Mouse (Mus musculus) right cerebral cortex, postnatal 14 days (tissue): ENCODE measurements around the gene Prkd2.

Source experiments
- DNase-seq: peaks from one replicate; pipeline ENCODE4 v3.0.0; 2022

Prkd2 gene

DNA sequence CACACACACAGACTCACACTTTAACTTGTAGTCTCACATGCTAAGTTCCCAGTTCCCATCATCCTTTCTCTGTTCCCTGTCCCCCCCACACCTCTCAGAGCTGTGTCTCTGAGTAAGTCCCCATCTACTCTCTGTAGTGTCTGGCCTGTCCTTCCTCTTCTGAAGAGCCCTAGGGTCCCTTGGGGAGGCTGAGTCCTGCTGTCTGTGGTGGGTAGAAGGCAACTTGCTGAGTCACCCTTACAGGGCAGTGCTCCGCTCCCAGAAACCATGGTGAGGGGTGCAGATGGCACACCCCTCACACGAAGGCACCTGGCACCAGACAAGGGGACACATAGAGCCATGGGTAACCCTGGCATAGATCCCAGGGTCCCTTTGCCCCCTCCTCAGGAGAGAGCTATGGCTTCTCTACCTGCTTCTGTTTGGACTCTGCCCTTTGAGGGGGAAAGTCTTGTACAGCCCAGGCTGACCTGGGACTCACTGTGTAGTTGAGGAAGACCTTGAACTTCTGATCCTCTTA lies 60.8 kb downstream of the Prkd2 start:
- no peak for DNase-seq

DNA sequence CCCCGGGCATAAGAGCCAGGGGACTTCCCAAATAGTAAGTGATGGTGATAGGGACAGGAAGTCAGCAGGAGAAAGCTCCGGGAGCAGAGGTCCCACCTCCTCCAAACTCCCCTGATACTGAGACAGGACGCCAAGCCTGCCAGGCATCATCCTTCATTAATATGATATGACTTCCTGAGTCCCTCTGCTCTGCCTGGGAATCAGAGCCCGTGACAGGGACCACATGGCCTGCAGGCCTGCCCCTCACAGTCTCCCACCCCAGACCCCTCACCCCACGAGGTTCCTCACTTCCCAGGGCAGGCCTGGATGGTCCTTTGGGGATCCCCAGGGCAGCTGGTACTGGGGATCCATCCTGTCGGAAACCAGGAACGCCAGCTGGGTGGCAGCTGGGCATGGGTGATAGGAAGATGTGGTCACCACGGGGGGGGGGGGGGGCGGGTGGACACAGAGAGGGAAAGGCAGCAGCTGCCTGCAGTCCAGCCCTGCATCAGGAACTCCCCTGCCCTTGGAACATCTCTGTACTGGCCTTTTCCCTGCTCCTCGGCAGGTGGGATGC lies 61.5 kb downstream of the Prkd2 start:
- no peak for DNase-seq

DNA sequence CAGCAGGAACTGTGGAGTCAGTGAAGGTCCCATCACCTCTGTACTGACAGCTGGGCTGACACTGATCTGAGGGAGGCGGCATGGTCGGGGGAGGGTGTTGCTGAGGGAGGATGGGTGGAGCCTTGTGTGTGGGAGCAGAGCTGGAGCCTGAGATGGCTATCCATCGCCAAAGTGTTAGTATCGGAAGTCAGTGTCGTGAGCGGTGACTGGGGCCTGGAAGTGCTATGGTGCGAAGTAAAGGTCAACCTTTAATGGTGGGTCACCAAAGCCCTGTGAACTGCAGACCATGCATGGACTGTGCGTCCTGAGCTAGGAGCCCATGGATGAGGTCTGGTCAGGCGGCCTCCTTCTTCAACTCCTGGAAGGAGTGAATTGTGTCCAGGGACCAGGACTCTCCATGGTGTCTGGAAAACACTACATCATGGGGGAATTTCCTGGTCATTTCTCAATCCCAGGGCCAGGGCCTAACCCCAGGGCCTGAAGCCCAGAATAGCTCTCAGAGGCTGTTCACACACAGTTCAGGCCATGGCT lies 62.9 kb downstream of the Prkd2 start:
- no peak for DNase-seq

DNA sequence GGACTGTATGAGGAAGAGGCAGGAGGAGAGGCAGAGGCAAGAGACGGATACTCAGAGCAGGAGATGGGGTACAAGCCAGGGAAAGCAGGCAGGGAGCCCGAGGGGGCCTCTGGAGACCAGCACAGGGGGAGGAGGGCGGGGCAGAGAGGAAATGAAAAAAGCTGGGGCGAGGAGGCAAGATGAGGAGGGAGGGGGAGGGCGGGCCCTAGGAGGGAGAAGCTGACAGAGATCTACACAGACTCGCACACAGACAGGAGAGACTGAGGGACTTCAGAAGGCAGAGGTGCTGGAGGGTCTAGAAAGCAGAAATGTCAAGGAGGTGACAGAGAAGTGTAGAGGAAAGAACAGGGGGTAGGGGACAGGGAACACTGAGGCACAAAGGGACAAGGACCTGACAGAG lies 63.6 kb downstream of the Prkd2 start, which contains the start of gene Ptgir:
Ptgir (plus strand) TSS at position 210 of the 400 bp plus-strand sequence.
- DNase-seq: no peak

DNA sequence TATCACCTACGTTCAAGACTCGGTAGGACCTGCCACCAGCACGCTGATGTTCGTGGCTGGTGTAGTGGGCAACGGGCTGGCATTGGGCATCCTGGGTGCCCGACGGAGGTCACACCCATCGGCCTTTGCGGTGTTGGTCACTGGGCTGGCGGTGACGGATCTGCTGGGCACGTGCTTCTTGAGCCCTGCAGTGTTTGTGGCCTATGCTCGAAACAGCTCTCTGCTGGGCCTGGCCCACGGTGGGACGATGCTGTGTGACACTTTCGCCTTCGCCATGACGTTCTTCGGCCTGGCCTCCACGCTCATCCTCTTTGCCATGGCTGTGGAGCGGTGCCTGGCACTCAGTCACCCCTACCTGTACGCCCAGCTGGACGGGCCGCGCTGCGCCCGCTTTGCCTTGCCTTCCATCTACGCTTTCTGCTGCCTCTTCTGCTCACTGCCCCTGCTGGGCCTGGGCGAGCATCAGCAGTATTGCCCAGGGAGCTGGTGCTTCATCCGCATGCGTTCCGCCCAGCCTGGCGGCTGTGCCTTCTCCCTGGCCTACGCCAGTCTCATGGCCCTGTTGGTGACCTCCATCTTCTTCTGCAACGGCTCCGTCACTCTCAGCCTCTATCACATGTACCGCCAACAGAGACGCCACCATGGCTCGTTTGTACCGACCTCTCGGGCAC lies 64.3 kb downstream of the Prkd2 start:
- DNase-seq: no peak

DNA sequence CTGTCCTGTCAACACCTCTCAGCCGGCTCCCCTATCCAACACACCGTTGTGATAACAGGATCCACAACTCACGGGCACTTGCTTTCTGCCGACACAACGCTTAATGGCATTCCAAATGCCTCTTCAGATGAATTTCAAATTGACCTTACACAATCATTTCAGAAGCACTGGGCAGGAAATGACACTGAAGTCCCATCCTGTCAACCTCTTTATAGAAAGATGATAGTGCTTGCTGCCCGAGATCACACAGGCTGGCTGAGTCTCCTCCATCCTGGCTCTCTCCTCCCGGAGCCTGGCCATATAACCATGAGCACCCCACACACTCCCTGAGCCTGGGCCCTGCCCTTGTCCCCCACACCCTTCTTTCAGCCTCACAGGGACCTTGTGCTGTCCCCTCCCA lies 65.1 kb downstream of the Prkd2 start:
- no peak for DNase-seq

DNA sequence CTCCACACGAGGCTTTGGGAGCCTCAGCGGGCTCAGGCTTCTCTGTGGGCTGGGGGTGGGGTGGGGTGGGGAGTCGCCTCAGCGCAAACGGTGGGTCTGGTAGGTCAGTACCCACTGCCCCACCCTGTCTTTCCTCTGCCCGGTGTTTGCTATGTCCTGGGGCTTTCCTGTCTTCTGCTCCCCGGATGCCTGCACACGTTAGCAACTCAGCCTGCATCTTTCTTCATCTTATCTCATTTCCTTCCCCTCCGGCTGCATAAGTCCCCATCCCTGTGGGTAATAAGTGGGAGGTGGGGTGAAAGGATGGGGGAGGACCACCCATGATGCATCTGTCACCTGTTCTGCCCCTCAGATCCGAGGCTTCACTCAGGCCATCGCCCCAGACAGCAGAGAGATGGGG lies 65.7 kb downstream of the Prkd2 start:
- DNase-seq: no peak

DNA sequence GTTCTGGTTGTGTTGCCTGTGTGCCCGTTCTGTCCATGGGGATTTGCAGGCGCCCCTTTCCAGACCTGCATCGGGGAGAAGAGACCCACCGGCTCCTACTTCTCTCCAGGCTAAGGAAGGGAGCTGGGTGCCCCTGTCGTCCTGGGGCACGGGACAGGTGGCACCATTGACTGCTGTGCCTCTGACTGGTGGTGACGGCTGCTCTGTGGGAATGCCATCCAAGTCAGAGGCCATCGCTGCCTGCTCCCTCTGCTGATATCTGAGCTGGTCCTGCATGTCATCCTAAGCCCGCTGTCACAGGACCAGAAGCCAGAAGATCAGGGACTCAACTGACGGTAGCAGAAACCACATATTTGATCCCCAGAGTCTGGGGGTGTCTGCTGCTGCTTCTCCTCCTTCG lies 66.2 kb downstream of the Prkd2 start:
- DNase-seq: no peak

DNA sequence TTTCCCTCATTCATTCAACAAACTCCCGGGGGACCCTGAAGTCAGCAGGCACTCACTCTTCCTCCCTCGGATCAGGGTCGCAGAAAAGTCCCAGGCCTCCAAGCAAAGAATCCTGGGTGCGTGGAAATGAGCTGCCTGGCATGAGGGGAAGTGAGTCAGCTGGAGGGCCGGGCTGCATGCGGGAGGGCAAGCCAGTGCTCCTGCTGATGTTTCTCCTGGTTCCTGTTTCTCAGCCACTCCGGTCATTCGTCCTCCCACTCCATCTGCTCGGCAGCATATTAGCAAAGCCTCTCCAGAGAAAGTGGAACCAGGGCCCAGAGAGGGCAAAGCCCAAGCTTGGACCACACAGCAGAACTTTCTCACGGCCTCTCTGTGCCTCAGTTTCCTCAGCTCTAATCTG lies 67.2 kb downstream of the Prkd2 start:
- DNase-seq: no peak

DNA sequence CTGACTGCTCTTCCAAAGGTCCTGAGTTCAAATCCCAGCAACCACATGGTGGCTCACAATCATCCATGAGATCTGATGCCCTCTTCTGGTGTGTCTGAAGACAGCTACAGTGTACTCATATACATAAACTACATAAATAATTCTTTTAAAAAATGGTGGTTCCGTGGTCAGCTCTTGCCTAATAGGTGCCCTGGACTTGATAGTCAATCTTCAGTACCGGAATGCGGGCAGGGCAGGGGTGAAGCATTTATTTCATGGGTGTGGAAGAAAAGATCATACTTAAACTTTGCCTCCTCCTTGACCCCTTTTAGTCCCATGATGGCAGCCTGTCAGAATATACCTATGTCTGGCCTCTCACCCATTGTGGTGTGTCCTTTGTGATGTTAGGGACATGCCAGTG lies 69.2 kb downstream of the Prkd2 start:
- DNase-seq: no peak

DNA sequence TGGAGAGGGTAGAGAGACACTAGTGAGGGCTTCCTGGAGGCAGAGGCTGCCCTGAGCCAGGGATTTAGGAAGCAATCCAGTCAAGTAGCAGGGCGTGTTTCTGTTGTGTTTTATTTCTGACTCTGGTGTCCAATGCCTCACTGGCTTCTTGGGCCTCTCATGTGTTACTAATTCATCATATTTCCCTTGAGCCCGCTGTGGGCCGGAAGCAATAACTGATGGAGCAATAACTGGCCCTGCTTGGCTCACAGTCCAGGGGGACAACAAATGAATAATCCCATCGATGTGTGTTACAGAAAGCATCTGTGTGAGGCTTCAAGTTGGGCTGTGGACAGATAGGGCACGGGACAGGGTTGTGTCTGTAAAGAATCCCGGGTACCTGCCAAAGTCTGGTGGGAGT lies 69.7 kb downstream of the Prkd2 start:
- DNase-seq: no peak

DNA sequence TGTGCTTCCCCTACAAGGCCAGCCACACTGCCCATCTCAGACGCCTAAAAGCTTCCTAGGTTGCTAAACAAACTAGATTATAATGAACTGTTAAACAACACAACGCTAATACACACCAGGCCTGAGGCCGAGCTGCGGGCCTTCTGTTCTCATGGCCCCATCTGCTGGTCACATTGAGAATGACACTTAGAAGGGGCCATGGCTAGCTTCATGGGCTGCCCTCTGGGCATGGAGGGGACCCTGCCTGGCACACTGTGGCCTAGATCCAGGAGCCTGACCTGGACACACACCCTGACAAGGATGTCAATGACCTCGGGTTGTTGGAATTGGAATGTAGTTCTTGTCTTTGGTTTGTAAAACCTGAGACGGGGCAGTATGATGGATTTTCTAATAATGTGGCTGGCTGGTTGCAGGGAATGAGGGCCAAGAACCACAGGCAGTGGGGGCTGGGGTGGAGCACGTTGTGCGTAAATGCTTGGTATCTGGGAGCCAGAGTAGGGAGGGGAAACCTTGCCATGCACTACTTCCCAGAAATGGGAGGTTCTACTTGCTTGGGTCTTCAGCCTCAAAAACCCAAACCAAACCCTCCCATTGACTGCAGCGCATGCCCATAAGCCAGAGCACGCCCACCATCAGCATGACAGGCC lies 71.2 kb downstream of the Prkd2 start:
- peak; percentile 77 for DNase-seq

DNA sequence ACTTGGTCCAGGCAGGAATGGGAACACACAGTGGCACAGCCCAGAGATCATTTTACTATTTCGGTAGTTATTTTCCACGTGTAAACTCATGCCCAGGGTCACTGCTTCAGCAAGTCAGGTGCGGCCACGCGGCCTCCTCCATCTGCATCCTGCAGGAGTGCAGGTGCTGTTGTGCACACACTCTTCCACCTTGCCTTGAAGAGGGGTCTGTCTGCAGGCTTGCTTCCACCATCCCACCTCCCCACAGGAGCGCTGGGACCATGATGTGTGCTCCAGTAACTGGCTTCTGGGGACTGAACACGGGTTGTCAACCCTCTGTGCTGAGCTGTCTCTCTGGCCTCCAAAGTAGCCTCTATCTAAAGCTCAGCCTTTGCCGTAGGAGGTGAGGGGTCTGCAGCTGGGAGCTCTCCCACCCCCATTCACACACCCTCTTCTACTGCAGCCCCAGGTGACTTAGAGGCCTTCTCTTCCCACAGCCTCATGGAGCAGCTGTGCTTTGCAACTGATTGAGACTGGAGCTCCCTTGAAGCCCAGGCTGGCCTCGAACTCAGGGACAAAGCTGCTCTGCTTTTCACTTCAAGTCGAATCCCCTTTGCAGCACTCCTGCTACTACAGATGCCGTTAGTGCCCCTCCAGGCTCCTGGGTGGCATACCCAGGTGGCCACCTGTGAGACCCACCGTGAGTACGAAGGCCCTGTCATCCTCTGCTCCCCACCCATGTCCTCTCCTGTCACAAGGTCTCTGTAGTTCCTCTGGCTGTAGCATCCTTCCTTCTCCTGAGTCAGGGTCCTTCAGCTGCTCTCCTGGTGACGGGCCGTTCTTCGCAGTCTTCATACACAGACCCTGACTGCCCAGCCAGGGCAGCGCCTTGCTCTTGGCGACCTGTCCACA lies 72.0 kb downstream of the Prkd2 start:
- no peak for DNase-seq

DNA sequence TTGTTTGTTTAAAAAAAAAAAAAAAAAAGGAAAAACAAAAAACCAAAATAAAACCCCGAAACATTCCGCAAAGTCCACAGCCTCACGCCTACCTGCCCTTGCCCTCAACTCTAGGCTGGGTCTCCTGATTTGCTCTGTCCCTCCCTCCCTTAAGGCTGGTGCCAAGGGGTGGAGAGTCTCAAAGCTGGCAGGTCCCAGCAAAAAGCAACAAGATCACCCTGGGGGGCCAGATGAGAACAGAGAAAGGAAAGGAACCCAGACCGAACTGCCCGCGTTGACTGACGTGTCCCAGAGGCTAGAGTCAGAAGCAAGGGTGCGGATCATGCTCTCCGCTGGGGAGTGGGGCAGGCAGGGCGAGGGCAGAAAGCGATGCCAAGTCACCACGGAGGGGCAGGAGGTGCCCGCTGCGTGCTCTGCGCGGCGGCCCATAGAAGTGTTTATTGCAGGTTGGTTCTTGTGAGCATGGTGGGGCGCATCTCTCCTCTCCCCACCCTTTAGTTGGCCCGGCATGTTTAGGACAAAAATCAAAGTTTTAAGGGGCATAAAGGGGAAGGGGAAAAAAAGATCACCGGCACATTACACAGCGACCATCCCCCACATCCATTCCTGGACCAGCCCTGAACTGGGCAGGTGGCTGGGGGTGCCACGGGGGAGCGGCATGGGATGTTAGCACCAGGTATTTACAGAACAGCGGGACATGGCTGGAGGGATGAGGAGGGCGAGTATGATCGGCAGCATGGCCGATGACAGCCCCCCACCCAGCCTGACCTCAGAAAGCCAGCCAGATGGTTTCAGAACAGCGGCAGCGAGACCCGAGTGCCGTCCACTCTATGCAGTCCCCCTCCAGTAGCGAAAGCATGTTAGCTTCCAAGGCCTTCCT lies 73.0 kb downstream of the Prkd2 start:
- no peak for DNase-seq

DNA sequence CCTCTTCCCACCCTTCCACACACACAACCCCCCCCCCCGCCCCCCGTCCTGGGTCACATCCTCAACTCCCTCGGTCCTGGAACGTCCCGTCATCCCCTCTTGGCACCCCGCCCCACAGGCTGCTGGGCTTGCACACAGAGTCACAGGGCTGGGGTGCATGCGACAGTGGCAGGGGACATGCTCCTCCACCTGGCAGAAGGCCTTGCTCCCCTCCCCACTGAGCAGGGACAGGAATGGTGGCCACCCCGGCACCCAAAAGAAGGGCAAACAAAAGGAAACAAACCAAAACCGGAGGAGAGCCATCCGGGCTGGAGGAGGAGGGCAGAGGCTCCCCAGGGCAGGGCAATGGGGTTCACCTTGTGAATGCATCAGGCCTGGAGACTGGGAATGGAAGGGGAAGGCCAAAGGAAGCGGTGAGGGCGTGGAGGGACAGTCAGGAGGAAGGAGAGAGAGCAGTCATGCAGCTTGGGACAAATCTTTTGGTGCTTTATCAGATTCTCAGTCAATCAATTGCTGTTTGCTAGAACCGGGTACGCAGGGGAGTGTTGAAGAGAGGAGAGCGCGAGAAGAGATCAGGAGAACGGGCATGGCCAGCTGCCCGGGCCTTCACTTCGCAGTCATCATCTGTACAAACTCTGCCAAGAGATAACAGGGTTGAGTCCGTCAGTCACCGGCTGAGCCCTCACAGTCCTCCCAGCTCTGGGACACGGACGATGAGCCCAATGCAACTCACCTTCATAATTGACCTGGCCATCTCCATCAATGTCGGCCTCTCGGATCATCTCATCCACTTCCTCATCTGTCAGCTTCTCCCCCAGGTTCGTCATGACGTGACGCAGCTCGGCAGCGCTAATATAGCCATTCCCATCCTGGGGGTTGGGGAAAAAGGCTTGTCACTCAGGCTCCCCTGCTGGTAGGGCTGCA lies 73.9 kb downstream of the Prkd2 start:
- DNase-seq: no peak

DNA sequence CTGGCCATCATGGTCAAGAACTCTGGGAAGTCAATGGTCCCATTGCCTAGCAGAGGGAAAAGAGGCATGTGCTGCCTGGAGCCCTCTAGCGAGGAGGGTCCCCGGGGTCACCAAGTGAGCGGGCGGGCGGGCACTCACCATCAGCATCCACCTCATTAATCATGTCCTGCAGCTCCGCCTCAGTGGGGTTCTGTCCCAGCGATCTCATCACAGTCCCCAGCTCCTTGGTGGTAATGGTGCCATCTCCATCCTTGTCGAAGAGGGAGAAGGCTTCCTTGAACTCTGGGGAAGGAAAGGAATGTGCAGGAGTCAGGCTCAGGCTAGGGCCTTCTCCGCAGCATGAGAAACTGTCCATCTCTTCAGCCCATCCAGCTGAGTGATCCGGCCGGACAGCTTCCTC lies 74.7 kb downstream of the Prkd2 start:
- no peak for DNase-seq

DNA sequence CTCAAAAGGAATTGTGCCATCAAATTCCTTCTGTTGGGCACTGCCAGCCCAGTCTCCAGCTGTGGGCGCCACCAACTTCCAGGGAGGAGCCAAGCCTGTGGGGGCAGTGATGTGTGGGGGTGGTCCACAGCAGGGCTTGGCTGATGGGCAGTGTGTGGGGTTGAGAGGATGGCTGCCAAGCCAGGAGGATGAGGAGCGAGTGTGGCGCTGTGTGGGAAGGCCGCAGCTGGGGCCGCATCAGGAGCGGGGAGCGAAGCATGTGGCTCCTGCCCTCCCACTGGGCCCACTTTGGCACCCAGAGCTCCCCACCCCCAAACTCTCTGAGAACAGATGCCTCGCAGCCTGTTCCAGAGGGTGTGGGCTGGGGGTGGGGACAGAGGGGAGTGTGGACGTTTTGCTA lies 75.3 kb downstream of the Prkd2 start:
- peak; percentile 59 for DNase-seq

DNA sequence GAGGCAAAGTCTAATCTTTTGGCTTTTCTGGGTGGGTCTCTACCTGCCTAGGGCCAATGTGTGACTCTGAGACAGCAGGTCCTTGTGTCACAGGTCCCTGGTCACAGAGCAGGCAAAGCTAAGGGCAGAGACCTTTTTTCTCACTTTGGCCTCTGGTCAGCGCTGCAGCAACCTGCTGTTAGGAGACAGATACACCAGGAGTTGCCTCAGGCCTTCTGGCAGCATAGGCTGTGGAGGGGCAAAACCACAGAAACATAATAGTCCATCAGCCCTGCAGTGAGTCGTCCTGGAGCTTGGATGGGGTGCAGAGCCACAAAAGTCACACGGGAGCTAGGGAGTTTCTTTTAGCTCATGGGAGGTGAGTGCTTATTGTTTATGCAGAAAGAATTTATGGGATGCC lies 76.0 kb downstream of the Prkd2 start:
- DNase-seq: no peak

DNA sequence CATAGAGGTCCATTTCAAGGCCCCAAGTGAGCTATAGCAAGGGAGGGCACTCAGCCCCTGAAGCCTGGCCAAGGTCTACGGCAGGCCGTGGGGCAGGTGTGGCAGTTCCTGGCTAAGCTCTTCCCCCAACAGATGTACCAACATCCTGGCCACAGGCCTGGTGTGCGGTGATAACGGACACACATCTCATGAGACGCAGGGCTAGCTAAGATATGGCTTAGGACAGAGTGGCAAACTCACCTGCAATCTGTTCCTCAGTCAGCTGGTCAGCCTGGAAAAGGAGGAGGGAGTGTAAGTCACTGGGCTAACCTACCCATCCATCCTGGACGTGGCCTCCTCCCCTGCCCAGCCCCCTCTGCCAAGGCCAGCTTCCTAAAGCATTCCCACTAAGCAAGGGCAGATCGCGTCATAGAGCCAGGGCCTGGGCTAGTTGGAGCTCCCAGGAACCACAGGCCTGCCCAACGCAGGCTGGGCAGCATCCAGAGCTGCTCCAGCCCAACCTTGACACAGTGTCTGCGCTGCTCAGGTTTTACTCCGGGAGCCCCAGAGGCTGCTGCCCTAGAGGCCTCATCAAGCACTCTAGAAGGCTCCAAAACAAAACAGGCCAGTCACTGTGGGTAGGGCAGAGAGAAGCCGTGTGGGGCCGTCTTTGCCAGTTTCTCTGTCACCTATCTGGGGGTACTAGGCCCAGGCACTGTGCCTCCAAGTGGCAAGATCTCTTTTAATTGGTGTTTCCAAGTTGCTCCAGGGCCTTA lies 76.9 kb downstream of the Prkd2 start:
- DNase-seq: no peak
